Comparison of ENCODE assay signal across 9 mouse cellular contexts in genomic region chrX:166162773-166163172, GRCm38 (mm10). TPM values are rescaled to one million over a fixed set of nuclear protein-coding genes. Genes with fewer than 3 reads are reported as not detected.
DNase-seq lines count a peak whose midpoint lies in the region; ATAC-seq and TF ChIP-seq lines count a peak whose summit lies in the region.
"Had no signal": no experiment of that assay in that cellular context is flagged by ENCODE, and none has a peak within 500 bp of the region (broad histone marks: within the 10 kb centered on the region; RNA-seq: fewer than 3 reads in every experiment).

No protein-coding gene starts in this region.

- WGBS in heart, adult 2 months, result 49% methylated on average over 4 of the region's 4 CpGs
- WGBS in lung, postnatal 0 days, result 49% methylated on average over 4 of the region's 4 CpGs

- intact Hi-C loops in heart, adult 2 months (cut with DNase I), result loop anchor here (5.0 to 10.0 kb wide), 3 partner anchors 970 to 1620 kb away; no protein-coding TSS in a partner anchor

- no peak for DNase-seq in heart, adult 2 months
- DNase-seq in heart, adult 11 months, result no peak
- peak; percentile 28 for DNase-seq in lung, postnatal 0 days (ENCODE audit: low spot score)
- DNase-seq in lung, postnatal 10 days, result no peak
- DNase-seq in MN1 (ENCODE audit: low spot score), result peak; percentile 21
- DNase-seq in retina, embryonic 14.5 days (ENCODE audit: low spot score), result peak; percentile 39
- DNase-seq in left cerebral cortex, adult 18-20 months (ENCODE audit: low spot score in 2 of 2), result no peak
- DNase-seq: layer of hippocampus, adult 9-11 months had no signal

- no peak for TF ChIP-seq EP300 in heart, adult 2 months (IDR thresholded peaks at IDR 0.05; ENCODE audit: insufficient read depth, low read depth, low read length)
- TF ChIP-seq EP300 in lung, postnatal 0 days (IDR thresholded peaks at IDR 0.05), result no peak

- peak; percentile 46 for TF ChIP-seq CTCF in heart, adult 2 months (IDR thresholded peaks at IDR 0.05)
- peak; percentile 61 for TF ChIP-seq CTCF in lung, postnatal 0 days (IDR thresholded peaks at IDR 0.05)

- H3K27me3 ChIP-seq in heart, adult 2 months (ENCODE audit: control insufficient read depth, insufficient read depth, low read length), result no peaks in the 10 kb centered on the region
- H3K27me3 ChIP-seq in lung, postnatal 0 days (replicated peaks; ENCODE audit: insufficient read depth, low read length), result no peaks in the 10 kb centered on the region
- H3K27me3 ChIP-seq: heart, embryonic 12.5 days had no signal

- H3K36me3 ChIP-seq in heart, adult 2 months (ENCODE audit: control insufficient read depth, insufficient read depth, low read length), result no peaks in the 10 kb centered on the region
- H3K36me3 ChIP-seq in lung, postnatal 0 days (ENCODE audit: insufficient read depth, low read length), result no peaks in the 10 kb centered on the region
- H3K36me3 ChIP-seq: heart, embryonic 12.5 days had no signal

- H3K9ac ChIP-seq in heart, adult 2 months (ENCODE audit: low read depth, low read length), result no peak overlapping the region
- no peak overlapping the region for H3K9ac ChIP-seq in lung, postnatal 0 days (replicated peaks; ENCODE audit: low read depth)
- H3K9ac ChIP-seq: heart, embryonic 12.5 days had no signal

- H3K4me2 ChIP-seq in lung, postnatal 0 days (replicated peaks; ENCODE audit: low read depth, low read length), result no peak overlapping the region
- H3K4me2 ChIP-seq: heart, embryonic 12.5 days had no signal

- no peak for ATAC-seq in lung, postnatal 0 days

- no peak overlapping the region for H3K27ac ChIP-seq in heart, adult 2 months
- no peak overlapping the region for H3K27ac ChIP-seq in lung, postnatal 0 days (ENCODE audit: low read length)

- H3K4me1 ChIP-seq in heart, adult 2 months (ENCODE audit: control insufficient read depth, insufficient read depth, low read length), result no peaks in the 10 kb centered on the region
- no peaks in the 10 kb centered on the region for H3K4me1 ChIP-seq in lung, postnatal 0 days (ENCODE audit: insufficient read depth, low read depth, low read length)
- H3K4me1 ChIP-seq: heart, embryonic 12.5 days had no signal

- no peaks in the 10 kb centered on the region for H3K9me3 ChIP-seq in lung, postnatal 0 days (ENCODE audit: low read length)
- H3K9me3 ChIP-seq: heart, embryonic 12.5 days had no signal

- no peak overlapping the region for H3K4me3 ChIP-seq in heart, adult 2 months
- H3K4me3 ChIP-seq in lung, postnatal 0 days (ENCODE audit: low read depth, low read length), result no peak overlapping the region
- H3K4me3 ChIP-seq: heart, embryonic 12.5 days had no signal

- no peaks in the 10 kb centered on the region for H3K79me2 ChIP-seq in heart, adult 2 months (replicated peaks; ENCODE audit: control insufficient read depth, insufficient read depth, low read length)

- no peak for TF ChIP-seq POLR2A in heart, adult 2 months (IDR thresholded peaks at IDR 0.05; ENCODE audit: insufficient read depth, low read depth, low read length)

RNA-seq across cellular contexts. Expression of gene Gemin8, which starts 7.5 kb away (rescaled TPM):
- total RNA-seq in heart, adult 2 months (2021), result 1 to 10 TPM; 2.6 to 2.7 TPM
- polyA plus RNA-seq in heart, adult 2 months (2012; rRNA removed), result 3.3 and 4.4 TPM in 2 replicates
- polyA plus RNA-seq in lung, postnatal 0 days (2015; fragmentation: Nextera tagmentation; extraction: Ambion mirVana), result 7.9 and 9.5 TPM in 2 replicates
- total RNA-seq in left cerebral cortex, adult 18-20 months (2021), result 10 to 100 TPM; 11.5 to 16.3 TPM

Comparison
In these comparisons a context has a peak if more than half of its experiments do, and no peak if none do; other contexts are left out.
1. DNase-seq: peak in lung, postnatal 0 days (single experiment), MN1 (single experiment) and retina, embryonic 14.5 days (single experiment); none in heart, adult 2 months (0 of 2), heart, adult 11 months (single experiment), lung, postnatal 10 days (single experiment) and left cerebral cortex, adult 18-20 months (0 of 2).